Mouse (Mus musculus): Measurements from ENCODE around the gene B230104I21Rik. TPM values are rescaled to one million over a fixed set of nuclear protein-coding genes. Genes with fewer than 3 reads are reported as not detected.

Gene B230104I21Rik
- polyA plus RNA-seq, 1 experiment from 2014 or later: not detected

- no peaks in the 10 kb centered on the region for H3K9me3 ChIP-seq (replicated peaks)
- DNase-seq (no peak), ATAC-seq (ENCODE audit: low read depth) (no peak)
- H3K9ac ChIP-seq: no peak overlapping the region
- no peaks in the 10 kb centered on the region for H3K27me3 ChIP-seq
- H3K36me3 ChIP-seq: no peaks in the 10 kb centered on the region
- H3K4me1 ChIP-seq (replicated peaks): no peaks in the 10 kb centered on the region
- no peak overlapping the region for H3K27ac ChIP-seq
- H3K4me3 ChIP-seq (replicated peaks): no peak overlapping the region
- H3K4me2 ChIP-seq: no peak overlapping the region
- WGBS (ENCODE audit: insufficient replicate concordance): 53% methylated on average over 11 of the region's 11 CpGs
Observed at GRCm38 (mm10) chr4:154313622-154313967, 22.3 kb upstream of the B230104I21Rik start.

DNA sequence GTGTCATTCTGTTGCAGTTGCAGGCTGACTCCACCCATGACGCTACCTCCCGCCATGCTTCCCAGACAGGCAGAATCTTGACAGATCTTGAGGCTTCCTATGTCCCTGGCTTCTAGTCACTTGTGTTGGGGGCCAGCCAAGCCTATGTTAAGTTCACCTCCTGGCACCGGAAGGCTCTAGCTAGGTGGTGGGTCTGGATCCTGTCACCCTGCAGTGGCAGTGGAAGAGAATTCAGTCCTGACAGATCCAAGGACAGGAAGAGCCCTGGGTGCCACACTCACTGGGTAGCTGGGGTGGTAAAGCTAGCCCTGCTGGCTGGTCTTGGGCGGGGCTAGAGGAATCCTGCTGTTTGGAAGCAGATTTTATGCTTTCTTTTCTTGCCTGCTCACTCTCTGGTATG lies 10.5 kb upstream of the B230104I21Rik start:
- no peak for ATAC-seq (ENCODE audit: low read depth)
- no peak for DNase-seq
- no peak overlapping the region for H3K27ac ChIP-seq
- peaks cover 4% of the 10 kb centered on the region for H3K4me1 ChIP-seq (replicated peaks)
- no peaks in the 10 kb centered on the region for H3K9me3 ChIP-seq (replicated peaks)
- H3K4me3 ChIP-seq (replicated peaks): no peak overlapping the region
- WGBS (ENCODE audit: insufficient replicate concordance): 48% methylated on average over 4 of the region's 4 CpGs
- no peak overlapping the region for H3K9ac ChIP-seq
- no peak overlapping the region for H3K4me2 ChIP-seq
- no peaks in the 10 kb centered on the region for H3K36me3 ChIP-seq
- no peaks in the 10 kb centered on the region for H3K27me3 ChIP-seq

DNA sequence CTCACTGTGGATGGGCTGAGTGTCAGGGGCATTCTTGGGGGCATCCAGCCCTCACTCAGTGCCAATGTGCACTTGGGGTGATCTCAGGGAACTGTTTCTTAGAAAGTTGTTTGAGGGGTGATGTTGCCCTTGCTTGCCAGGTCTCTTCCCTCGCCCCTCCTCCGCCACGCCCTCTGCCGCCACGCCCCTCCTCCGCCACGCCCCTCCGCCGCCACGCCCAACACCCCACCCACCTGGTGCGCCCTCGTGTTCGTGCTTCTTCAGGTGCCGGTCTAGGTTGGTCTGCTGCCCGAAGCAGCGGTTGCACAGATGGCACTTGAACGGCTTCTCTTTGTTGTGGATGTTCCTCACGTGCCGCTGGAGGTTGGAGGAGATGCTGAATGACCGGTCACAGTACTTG lies 7.5 kb upstream of the B230104I21Rik start:
- no peak overlapping the region for H3K27ac ChIP-seq
- peak; percentile 43; the same call in 1 of the 2 replicates for ATAC-seq (ENCODE audit: low read depth)
- H3K9me3 ChIP-seq (replicated peaks): no peaks in the 10 kb centered on the region
- H3K4me3 ChIP-seq (replicated peaks): no peak overlapping the region
- peaks cover 4% of the 10 kb centered on the region for H3K4me1 ChIP-seq (replicated peaks)
- 6% methylated on average over 20 of the region's 20 CpGs for WGBS (ENCODE audit: insufficient replicate concordance)
- H3K9ac ChIP-seq: no peak overlapping the region
- H3K36me3 ChIP-seq: no peaks in the 10 kb centered on the region
- H3K4me2 ChIP-seq: no peak overlapping the region
- DNase-seq: no peak
- H3K27me3 ChIP-seq: no peaks in the 10 kb centered on the region

DNA sequence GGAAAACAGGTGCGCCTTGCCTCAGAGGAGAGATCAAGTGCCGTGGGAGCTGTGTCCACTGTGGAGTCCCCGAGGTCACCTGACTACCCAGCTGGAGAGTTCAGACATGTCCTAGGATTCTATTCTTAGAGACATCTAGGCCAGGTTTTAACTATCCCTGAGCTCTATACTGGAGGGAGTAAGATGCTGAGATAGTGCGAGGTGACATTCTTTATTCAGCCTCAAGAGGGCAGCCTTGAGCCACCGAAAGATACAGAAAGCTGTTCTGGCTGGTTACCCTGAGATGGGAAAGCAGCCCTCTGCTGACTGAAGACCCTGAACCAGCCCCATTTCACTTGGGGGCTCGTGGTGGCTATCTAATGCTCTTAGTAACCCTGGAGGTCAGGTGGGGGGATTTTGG lies 7.1 kb upstream of the B230104I21Rik start:
- H3K36me3 ChIP-seq: no peaks in the 10 kb centered on the region
- ATAC-seq (ENCODE audit: low read depth) (peak; percentile 26; the same call in 1 of the 2 replicates), DNase-seq (peak; percentile 22)
- no peak overlapping the region for H3K4me2 ChIP-seq
- H3K4me3 ChIP-seq (replicated peaks): no peak overlapping the region
- no peaks in the 10 kb centered on the region for H3K9me3 ChIP-seq (replicated peaks)
- H3K27ac ChIP-seq: no peak overlapping the region
- 10% methylated on average over 6 of the region's 6 CpGs for WGBS (ENCODE audit: insufficient replicate concordance)
- peaks cover 4% of the 10 kb centered on the region for H3K4me1 ChIP-seq (replicated peaks)
- H3K9ac ChIP-seq: no peak overlapping the region
- H3K27me3 ChIP-seq: no peaks in the 10 kb centered on the region

- Histone ChIP-seq H3K4me2 (no peak overlapping the region), H3K4me1 (replicated peaks) (peaks cover 12% of the 10 kb centered on the region), H3K27me3 (no peaks in the 10 kb centered on the region), H3K36me3 (no peaks in the 10 kb centered on the region), H3K9ac (no peak overlapping the region), H3K4me3 (replicated peaks) (no peak overlapping the region), H3K27ac (no peak overlapping the region), H3K9me3 (replicated peaks) (no peaks in the 10 kb centered on the region)
- no peak for ATAC-seq (ENCODE audit: low read depth)
- 73% methylated on average over 7 of the region's 7 CpGs for WGBS (ENCODE audit: insufficient replicate concordance)
- no peak for DNase-seq
Observed at GRCm38 (mm10) chr4:154330001-154330400, 5.9 kb upstream of the B230104I21Rik start.

DNA sequence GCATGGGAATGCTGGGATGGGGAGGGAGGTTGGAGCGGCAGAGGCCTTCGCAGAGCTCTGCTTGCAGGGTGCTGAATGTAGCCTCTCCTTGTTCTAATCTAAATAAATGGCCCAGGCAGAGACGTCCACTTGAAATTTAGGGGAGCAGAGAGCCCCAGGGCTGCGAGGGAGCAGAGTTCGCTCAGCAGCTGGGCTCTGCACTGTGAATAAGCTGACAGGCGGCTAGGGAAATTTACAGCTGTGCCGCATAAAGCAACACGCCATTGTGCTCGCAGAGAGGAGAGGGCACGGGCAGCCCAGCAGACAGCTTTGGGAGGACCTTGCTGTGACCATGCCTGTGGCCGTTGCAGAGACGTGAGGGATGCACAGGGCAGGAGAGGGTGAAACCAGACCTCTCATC lies 4.7 kb upstream of the B230104I21Rik start:
- Histone ChIP-seq H3K9ac (no peak overlapping the region), H3K36me3 (no peaks in the 10 kb centered on the region)
- WGBS (ENCODE audit: insufficient replicate concordance): 56% methylated on average over 12 of the region's 12 CpGs

GRCm38 (mm10) chr4:154333300-154333699 lies 2.6 kb upstream of the B230104I21Rik start:
- Histone ChIP-seq H3K4me1 (replicated peaks) (peaks cover 18% of the 10 kb centered on the region), H3K4me3 (replicated peaks) (no peak overlapping the region), H3K27ac (no peak overlapping the region), H3K4me2 (no peak overlapping the region), H3K36me3 (no peaks in the 10 kb centered on the region), H3K9ac (no peak overlapping the region), H3K27me3 (no peaks in the 10 kb centered on the region), H3K9me3 (replicated peaks) (no peaks in the 10 kb centered on the region)
- DNase-seq: no peak
- WGBS (ENCODE audit: insufficient replicate concordance): 66% methylated on average over 8 of the region's 8 CpGs
- no peak for ATAC-seq (ENCODE audit: low read depth)

More for the DNA sequence above, 4.7 kb upstream of the B230104I21Rik start:
- H3K9me3 ChIP-seq (replicated peaks): no peaks in the 10 kb centered on the region
- H3K27me3 ChIP-seq: no peaks in the 10 kb centered on the region
- ATAC-seq (ENCODE audit: low read depth): no peak
- no peak overlapping the region for H3K4me3 ChIP-seq (replicated peaks)
- no peak overlapping the region for H3K4me2 ChIP-seq
- H3K4me1 ChIP-seq (replicated peaks): peaks cover 13% of the 10 kb centered on the region
- H3K27ac ChIP-seq: no peak overlapping the region
- DNase-seq: no peak

DNA sequence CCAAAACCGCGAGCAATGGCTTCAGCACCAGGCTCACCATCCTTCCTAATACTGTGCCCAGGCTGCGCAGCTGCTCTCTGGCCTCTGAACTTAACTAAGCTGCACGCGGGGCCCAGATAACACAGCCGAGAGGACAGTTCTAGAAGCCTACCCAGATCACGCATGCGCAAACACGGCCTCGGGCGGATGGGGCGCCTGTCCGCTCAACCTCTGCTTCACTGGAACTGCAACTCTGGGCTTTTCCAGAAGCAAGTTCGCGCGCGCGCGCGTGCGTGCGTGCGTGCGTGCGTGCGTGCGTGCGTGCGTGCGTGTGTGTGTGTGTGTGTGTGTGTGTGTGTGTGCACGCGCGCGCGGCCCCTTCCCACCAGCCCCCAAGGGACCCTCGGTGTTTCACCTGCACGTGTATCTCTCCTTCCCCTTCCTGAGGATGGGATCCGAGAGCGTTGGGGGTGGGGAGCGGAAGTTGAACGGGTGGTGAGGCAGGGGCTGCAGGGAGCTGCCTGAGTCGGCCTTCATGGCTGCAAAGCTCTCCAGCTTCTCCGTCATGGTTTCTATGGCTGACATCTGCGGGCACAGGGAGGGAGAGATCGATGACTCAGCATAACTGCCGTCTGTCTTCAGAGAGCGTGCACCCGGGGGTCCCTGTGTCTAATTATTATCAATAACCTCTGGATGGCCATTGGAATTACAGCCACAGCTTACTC lies 1.1 kb upstream of the B230104I21Rik start:
- Histone ChIP-seq H3K4me1 (replicated peaks) (peaks cover 14% of the 10 kb centered on the region), H3K9ac (0 out of 2 replicates have a peak overlapping the region, but pooled peaks have one; percentile 36), H3K9me3 (replicated peaks) (no peaks in the 10 kb centered on the region), H3K36me3 (no peaks in the 10 kb centered on the region), H3K27ac (no peak overlapping the region), H3K27me3 (no peaks in the 10 kb centered on the region), H3K4me2 (peak overlapping the region; percentile 59), H3K4me3 (replicated peaks) (peak overlapping the region; percentile 39)
- DNase-seq (peak; percentile 57), ATAC-seq (ENCODE audit: low read depth) (peak; percentile 80)
- 49% methylated on average over 48 of the region's 48 CpGs for WGBS (ENCODE audit: insufficient replicate concordance)

DNA sequence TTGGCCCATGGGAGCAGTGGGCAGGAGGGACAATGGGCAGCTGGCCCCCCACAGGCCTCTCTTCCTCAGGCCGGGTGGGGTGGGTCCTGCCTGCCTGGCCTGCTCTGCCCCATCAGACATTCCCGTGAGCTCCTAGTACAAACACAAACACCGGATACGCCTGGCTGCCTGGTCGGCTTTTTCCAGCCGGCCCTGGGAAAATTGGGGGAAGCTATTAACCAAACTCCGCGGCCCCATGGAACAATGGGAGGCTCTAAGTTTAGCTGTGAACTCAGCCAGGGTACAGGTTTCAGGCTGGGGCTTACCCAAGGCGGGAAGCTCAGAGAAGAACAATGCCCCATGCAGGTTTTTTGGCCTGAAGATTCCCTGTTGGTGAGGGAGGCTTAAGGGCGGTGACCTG lies 723 bp downstream of the B230104I21Rik start:
- H3K9me3 ChIP-seq (replicated peaks): no peaks in the 10 kb centered on the region
- no peak for DNase-seq
- 51% methylated on average over 10 of the region's 10 CpGs for WGBS (ENCODE audit: insufficient replicate concordance)
- ATAC-seq (ENCODE audit: low read depth): no peak
- no peak overlapping the region for H3K4me2 ChIP-seq
- H3K27me3 ChIP-seq: no peaks in the 10 kb centered on the region
- H3K4me3 ChIP-seq (replicated peaks): no peak overlapping the region
- no peaks in the 10 kb centered on the region for H3K36me3 ChIP-seq
- peaks cover 14% of the 10 kb centered on the region for H3K4me1 ChIP-seq (replicated peaks)
- H3K27ac ChIP-seq: no peak overlapping the region
- no peak overlapping the region for H3K9ac ChIP-seq

- no peak for ATAC-seq (ENCODE audit: low read depth)
- Histone ChIP-seq H3K4me1 (replicated peaks) (no peaks in the 10 kb centered on the region), H3K27me3 (no peaks in the 10 kb centered on the region), H3K27ac (no peak overlapping the region), H3K36me3 (no peaks in the 10 kb centered on the region), H3K9me3 (replicated peaks) (no peaks in the 10 kb centered on the region), H3K4me3 (replicated peaks) (no peak overlapping the region), H3K9ac (no peak overlapping the region), H3K4me2 (no peak overlapping the region)
- WGBS (ENCODE audit: insufficient replicate concordance): 58% methylated on average over 19 of the region's 19 CpGs
- DNase-seq: no peak
Observed at GRCm38 (mm10) chr4:154346731-154347522, 11.0 kb downstream of the B230104I21Rik start.

DNA sequence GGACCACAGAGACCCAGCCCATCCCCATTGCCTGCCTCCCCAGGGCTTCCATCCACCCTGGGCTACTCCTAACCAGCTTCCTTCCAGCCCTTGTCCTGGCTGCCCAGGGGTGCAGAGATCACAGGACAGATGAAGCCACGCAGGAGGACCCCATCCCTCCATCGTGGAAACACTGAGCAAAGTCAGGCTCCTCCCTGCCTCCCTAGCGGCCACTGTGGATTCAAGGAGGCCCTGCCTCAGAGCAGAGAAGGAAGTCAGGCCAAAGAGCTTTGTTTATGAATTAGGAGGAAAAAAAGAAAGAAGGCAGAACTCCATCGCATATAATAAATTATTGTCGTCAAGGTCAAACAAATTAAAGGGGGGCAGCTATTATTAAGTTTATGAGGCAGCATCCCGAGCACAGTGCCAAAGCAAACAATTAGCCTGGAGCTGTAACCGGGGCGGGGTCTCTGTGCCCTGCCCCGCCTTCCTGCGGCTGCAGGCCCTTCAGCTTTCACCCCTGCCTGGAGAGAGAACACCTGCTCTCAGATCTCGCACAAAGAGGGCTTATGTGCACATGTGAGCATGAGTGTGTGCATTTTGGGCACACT lies 12.4 kb downstream of the B230104I21Rik start:
- H3K4me3 ChIP-seq (replicated peaks): no peak overlapping the region
- 51% methylated on average over 11 of the region's 11 CpGs for WGBS (ENCODE audit: insufficient replicate concordance)
- H3K36me3 ChIP-seq: no peaks in the 10 kb centered on the region
- no peaks in the 10 kb centered on the region for H3K27me3 ChIP-seq
- DNase-seq (no peak), ATAC-seq (ENCODE audit: low read depth) (no peak)
- no peaks in the 10 kb centered on the region for H3K4me1 ChIP-seq (replicated peaks)
- H3K9ac ChIP-seq: no peak overlapping the region
- no peaks in the 10 kb centered on the region for H3K9me3 ChIP-seq (replicated peaks)
- H3K4me2 ChIP-seq: no peak overlapping the region
- H3K27ac ChIP-seq: no peak overlapping the region
